Comparison of ENCODE assay signal across 45 mouse cellular contexts in the genomic region with DNA sequence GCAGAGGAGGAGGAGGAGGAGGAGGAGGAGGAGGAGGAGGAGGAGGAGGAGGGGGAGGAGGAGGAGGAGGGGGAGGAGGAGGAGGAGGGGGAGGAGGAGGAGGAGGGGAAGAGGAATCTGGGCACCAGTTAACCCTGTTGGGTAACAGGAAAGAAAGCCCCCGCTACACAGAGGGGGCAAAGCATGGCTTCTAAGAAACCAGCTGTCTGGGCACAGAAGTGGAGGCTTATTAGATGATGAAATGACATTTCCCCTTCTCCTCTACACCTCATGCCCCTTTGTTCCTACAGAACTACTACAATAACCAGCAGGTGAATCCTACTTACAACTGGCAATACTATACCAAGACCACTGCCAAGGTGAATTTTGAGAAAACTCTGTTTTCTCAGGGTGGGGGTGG. TPM values are rescaled to one million over a fixed set of nuclear protein-coding genes. Genes with fewer than 3 reads are reported as not detected.
"Had no signal": no experiment of that assay in that cellular context is flagged by ENCODE, and none has a peak within 500 bp of the region (broad histone marks: within the 10 kb centered on the region; RNA-seq: fewer than 3 reads in every experiment).

No protein-coding gene starts in this region.

- H3K27ac ChIP-seq: left cerebral cortex, adult 2 months; limb, embryonic 13.5 days; limb, embryonic 15.5 days; liver, embryonic 12.5 days; liver, embryonic 13.5 days; liver, embryonic 14.5 days; liver, embryonic 15.5 days; lung, embryonic 15.5 days; macrophage; midbrain, embryonic 10.5 days; midbrain, embryonic 12.5 days; midbrain, embryonic 13.5 days; midbrain, embryonic 15.5 days; neural tube, embryonic 12.5 days had no signal

- ATAC-seq: liver, embryonic 12.5 days; liver, postnatal 0 days; lung, postnatal 0 days; midbrain, embryonic 13.5 days; midbrain, embryonic 15.5 days; midbrain, embryonic 16.5 days had no signal

- H3K4me3 ChIP-seq: left cerebral cortex, adult 2 months; limb, embryonic 13.5 days; liver, embryonic 12.5 days; liver, embryonic 13.5 days; liver, embryonic 15.5 days; lung, embryonic 15.5 days; megakaryocyte, embryonic 14.5 days; midbrain, embryonic 10.5 days; midbrain, embryonic 12.5 days; midbrain, embryonic 13.5 days; midbrain, embryonic 15.5 days; myocyte; neural tube, embryonic 12.5 days had no signal

- H3K36me3 ChIP-seq: limb, embryonic 13.5 days; limb, embryonic 15.5 days; liver, embryonic 12.5 days; liver, embryonic 13.5 days; liver, embryonic 15.5 days; lung, embryonic 15.5 days; midbrain, embryonic 10.5 days; midbrain, embryonic 12.5 days; midbrain, embryonic 13.5 days; midbrain, embryonic 15.5 days; neural tube, embryonic 12.5 days had no signal

- H3K4me2 ChIP-seq: limb, embryonic 13.5 days; limb, embryonic 15.5 days; liver, embryonic 11.5 days; liver, embryonic 12.5 days; liver, embryonic 13.5 days; liver, embryonic 15.5 days; lung, embryonic 14.5 days; lung, embryonic 15.5 days; midbrain, embryonic 11.5 days; midbrain, embryonic 12.5 days; midbrain, embryonic 13.5 days; midbrain, embryonic 15.5 days; neural tube, embryonic 12.5 days had no signal

- H3K9ac ChIP-seq: limb, embryonic 13.5 days; limb, embryonic 15.5 days; liver, embryonic 12.5 days; liver, embryonic 13.5 days; liver, embryonic 14.5 days; liver, embryonic 15.5 days; liver, postnatal 0 days; lung, embryonic 14.5 days; lung, embryonic 15.5 days; midbrain, embryonic 12.5 days; midbrain, embryonic 13.5 days; midbrain, embryonic 15.5 days; neural tube, embryonic 12.5 days had no signal

- DNase-seq: left cerebral cortex, postnatal 4 days; liver; liver, embryonic 13.5 days; liver, postnatal 0 days; lung, adult 18-20 months; lung, adult 2 months; lung, embryonic 14.5 days; lung, postnatal 10 days; lung, postnatal 14 days; lung, postnatal 36 days; lung, postnatal 4 days; midbrain, embryonic 14.5 days had no signal

- H3K9me3 ChIP-seq: limb, embryonic 13.5 days; limb, embryonic 15.5 days; liver, embryonic 12.5 days; liver, embryonic 13.5 days; liver, embryonic 15.5 days; lung, embryonic 15.5 days; megakaryocyte, embryonic 14.5 days; midbrain, embryonic 13.5 days; midbrain, embryonic 15.5 days; neural tube, embryonic 12.5 days had no signal

- H3K4me1 ChIP-seq: limb, embryonic 13.5 days; limb, embryonic 15.5 days; liver, embryonic 12.5 days; liver, embryonic 13.5 days; liver, embryonic 15.5 days; lung, embryonic 15.5 days; midbrain, embryonic 12.5 days; midbrain, embryonic 13.5 days; midbrain, embryonic 15.5 days; neural tube, embryonic 12.5 days had no signal

- H3K27me3 ChIP-seq: limb, embryonic 13.5 days; limb, embryonic 15.5 days; liver, embryonic 13.5 days; liver, embryonic 15.5 days; lung, embryonic 15.5 days; midbrain, embryonic 12.5 days; midbrain, embryonic 13.5 days; midbrain, embryonic 15.5 days; neural tube, embryonic 12.5 days had no signal

RNA-seq across cellular contexts. Expression of a gene that starts 9.8 kb away (rescaled TPM):
- total RNA-seq: left cerebral cortex, adult 2 months; left cerebral cortex, adult 8-10 months; left cerebral cortex, postnatal 10 days; left cerebral cortex, postnatal 14 days; left cerebral cortex, postnatal 25 days; left cerebral cortex, postnatal 36 days; left cerebral cortex, postnatal 4 days; liver, adult 2 months; megakaryocyte, adult 5-6 weeks; megakaryocyte-erythroid progenitor cell, adult 5-6 weeks; monocyte, adult 5-6 weeks had no signal
- polyA plus RNA-seq: limb, embryonic 11.5 days; liver, adult 2 months; liver, embryonic 11.5 days; liver, embryonic 12.5 days; liver, embryonic 14.5 days; liver, postnatal 0 days; lung, embryonic 14.5 days; macrophage; midbrain, embryonic 10.5 days; midbrain, embryonic 11.5 days; midbrain, embryonic 12.5 days; midbrain, embryonic 13.5 days; midbrain, embryonic 14.5 days; midbrain, embryonic 16.5 days; myocyte; neural tube, embryonic 11.5 days; neural tube, embryonic 12.5 days had no signal

RNA-seq across cellular contexts. Expression of a gene that starts 14.4 kb away (rescaled TPM):
- total RNA-seq: liver, adult 2 months; megakaryocyte-erythroid progenitor cell, adult 5-6 weeks; monocyte, adult 5-6 weeks had no signal
- polyA plus RNA-seq: limb, embryonic 11.5 days; liver, adult 2 months; liver, embryonic 11.5 days; liver, embryonic 12.5 days; liver, embryonic 13.5 days; midbrain, embryonic 10.5 days; midbrain, embryonic 11.5 days; myocyte; neural tube, embryonic 11.5 days had no signal

RNA-seq across cellular contexts. Expression of a gene that starts 26.6 kb away (rescaled TPM):
- total RNA-seq: monocyte, adult 5-6 weeks had no signal

RNA-seq across cellular contexts. Expression of a gene that starts 34.4 kb away (rescaled TPM):
- total RNA-seq: left cerebral cortex, adult 2 months; left cerebral cortex, adult 8-10 months; left cerebral cortex, postnatal 10 days; left cerebral cortex, postnatal 14 days; left cerebral cortex, postnatal 25 days; left cerebral cortex, postnatal 4 days; liver, adult 2 months; megakaryocyte, adult 5-6 weeks; megakaryocyte-erythroid progenitor cell, adult 5-6 weeks; midbrain, postnatal 0 days had no signal
- polyA plus RNA-seq: limb, embryonic 14.5 days; liver, embryonic 12.5 days; liver, embryonic 13.5 days; liver, embryonic 14.5 days; liver, embryonic 15.5 days; liver, embryonic 16.5 days; macrophage had no signal

RNA-seq across cellular contexts. Expression of a gene that starts 45.7 kb away (rescaled TPM):
- total RNA-seq: left cerebral cortex, adult 2 months; left cerebral cortex, adult 8-10 months; left cerebral cortex, postnatal 25 days; left cerebral cortex, postnatal 36 days; left cerebral cortex, postnatal 4 days; midbrain, postnatal 0 days had no signal
- polyA plus RNA-seq: limb, embryonic 11.5 days; limb, embryonic 13.5 days; limb, embryonic 15.5 days; liver, adult 2 months; midbrain, embryonic 10.5 days; midbrain, embryonic 11.5 days; midbrain, embryonic 12.5 days; midbrain, embryonic 14.5 days; midbrain, embryonic 15.5 days; myocyte; neural tube, embryonic 11.5 days had no signal
